Mouse (Mus musculus) layer of hippocampus, postnatal 36 days (tissue): ENCODE measurements at regions not wholly inside any gene's neighbourhood (a gene's known extent, or its start where the extent isn't known, plus 50 kb on each side); places are given as distances from the start of the nearest gene placed in this dataset.
"Not testable (repeated sequence)": the region's sequence is repeated elsewhere in the genome, so short reads cannot be mapped to it uniquely, and the experiment has no call there.

Experiments
- DNase-seq, 2 experiments: peaks; one replicate each; pipeline ENCODE4 v3.0.0; 2022

- no peak for DNase-seq
These were observed 1948.3 kb downstream of the 9330182O14Rik start for GRCm38 (mm10) chr15:42082436-42082835.

- peak; percentile 5 to 10 for DNase-seq
These were observed 1966.6 kb downstream of the 9330182O14Rik start for GRCm38 (mm10) chr15:42100730-42101129.

- no peak for DNase-seq
These were observed 1970.7 kb downstream of the 9330182O14Rik start for GRCm38 (mm10) chr15:42104816-42105215.

- no peak for DNase-seq
These were observed 1972.9 kb downstream of the 9330182O14Rik start for GRCm38 (mm10) chr15:42107106-42107505.

GRCm38 (mm10) chr15:42111811-42112210, 1977.6 kb downstream of the 9330182O14Rik start:
- no peak for DNase-seq

- DNase-seq: no peak
These were observed 1993.3 kb downstream of the 9330182O14Rik start for GRCm38 (mm10) chr15:42127471-42127870.

GRCm38 (mm10) chr15:42128976-42129375, 1994.8 kb downstream of the 9330182O14Rik start:
- DNase-seq: no peak

GRCm38 (mm10) chr15:42166546-42166945, 2032.4 kb downstream of the 9330182O14Rik start:
- no peak for DNase-seq

- DNase-seq: not testable (repeated sequence)
These were observed 2043.6 kb downstream of the 9330182O14Rik start for GRCm38 (mm10) chr15:42177766-42178165.

GRCm38 (mm10) chr15:42207187-42207846, 2073.2 kb downstream of the 9330182O14Rik start:
- peak in 1 of 2 experiments; percentile 3 for DNase-seq

GRCm38 (mm10) chr15:42219496-42219895, 2085.3 kb downstream of the 9330182O14Rik start:
- no peak for DNase-seq

- DNase-seq: no peak
These were observed 2085.8 kb downstream of the 9330182O14Rik start for GRCm38 (mm10) chr15:42220005-42220404.

GRCm38 (mm10) chr15:42225006-42225405, 2090.8 kb downstream of the 9330182O14Rik start:
- DNase-seq: no peak

- no peak for DNase-seq
These were observed 2097.5 kb downstream of the 9330182O14Rik start for GRCm38 (mm10) chr15:42231692-42232091.

GRCm38 (mm10) chr15:42246812-42247211, 2112.6 kb downstream of the 9330182O14Rik start:
- DNase-seq: no peak

- DNase-seq: no peak
These were observed 2118.7 kb downstream of the 9330182O14Rik start for GRCm38 (mm10) chr15:42252730-42253330.

- no peak for DNase-seq
These were observed 2122.2 kb downstream of the 9330182O14Rik start for GRCm38 (mm10) chr15:42256343-42256742.

GRCm38 (mm10) chr15:42275117-42275516, 2141.0 kb downstream of the 9330182O14Rik start:
- no peak for DNase-seq

- no peak for DNase-seq
These were observed 2143.1 kb downstream of the 9330182O14Rik start for GRCm38 (mm10) chr15:42277247-42277646.

- no peak for DNase-seq
These were observed 2146.6 kb downstream of the 9330182O14Rik start for GRCm38 (mm10) chr15:42280810-42281209.

GRCm38 (mm10) chr15:42296406-42296805, 2162.2 kb downstream of the 9330182O14Rik start:
- DNase-seq: no peak

- DNase-seq: no peak
These were observed 2163.3 kb downstream of the 9330182O14Rik start for GRCm38 (mm10) chr15:42297430-42297829.

- no peak for DNase-seq
These were observed 2167.8 kb downstream of the 9330182O14Rik start for GRCm38 (mm10) chr15:42301956-42302355.

GRCm38 (mm10) chr15:42304097-42304496, 2169.9 kb downstream of the 9330182O14Rik start:
- no peak for DNase-seq
